Mouse (Mus musculus): ENCODE measurements around the gene Fkbp6.
"Not testable (repeated sequence)": the region's sequence is repeated elsewhere in the genome, so short reads cannot be mapped to it uniquely, and the experiment has no call there.

Fkbp6 gene

GRCm38 (mm10) chr5:135349862-135350261, at the start of gene Fkbp6:
Gene Fkbp6 (minus strand): TSS chr5:135350044.
- DNase-seq (ENCODE audit: low spot score): peak; percentile 92

- DNase-seq (ENCODE audit: low spot score): peak; percentile 55
These were observed 49.5 kb upstream of the Fkbp6 start for GRCm38 (mm10) chr5:135399382-135399781.

- DNase-seq (ENCODE audit: low spot score): no peak
These were observed 46.0 kb upstream of the Fkbp6 start for GRCm38 (mm10) chr5:135395826-135396225.

- DNase-seq (ENCODE audit: low spot score): peak; percentile 87
These were observed 44.4 kb upstream of the Fkbp6 start, which contains the start of gene Pom121 for GRCm38 (mm10) chr5:135394004-135394823. Gene Pom121 (minus strand): TSS chr5:135394546.

- no peak for DNase-seq (ENCODE audit: low spot score)
These were observed 33.9 kb upstream of the Fkbp6 start for GRCm38 (mm10) chr5:135383771-135384170.

- no peak for DNase-seq (ENCODE audit: low spot score)
These were observed 32.9 kb upstream of the Fkbp6 start for GRCm38 (mm10) chr5:135382746-135383145.

GRCm38 (mm10) chr5:135381356-135381925, 31.6 kb upstream of the Fkbp6 start:
- DNase-seq (ENCODE audit: low spot score): no peak

- no peak for DNase-seq (ENCODE audit: low spot score)
These were observed 30.8 kb upstream of the Fkbp6 start for GRCm38 (mm10) chr5:135380681-135381080.

GRCm38 (mm10) chr5:135376341-135376740, 26.5 kb upstream of the Fkbp6 start:
- no peak for DNase-seq (ENCODE audit: low spot score)

- DNase-seq (ENCODE audit: low spot score): no peak
These were observed 25.3 kb upstream of the Fkbp6 start for GRCm38 (mm10) chr5:135375167-135375566.

- no peak for DNase-seq (ENCODE audit: low spot score)
These were observed 23.8 kb upstream of the Fkbp6 start for GRCm38 (mm10) chr5:135373601-135374000.

GRCm38 (mm10) chr5:135371195-135371594, 21.4 kb upstream of the Fkbp6 start:
- no peak for DNase-seq (ENCODE audit: low spot score)

GRCm38 (mm10) chr5:135369787-135370654, 20.2 kb upstream of the Fkbp6 start, which contains the start of gene Nsun5:
Gene Nsun5 (plus strand): TSS chr5:135369953.
- peak; percentile 96 for DNase-seq (ENCODE audit: low spot score)

GRCm38 (mm10) chr5:135369196-135369595, 19.4 kb upstream of the Fkbp6 start:
- DNase-seq (ENCODE audit: low spot score): not testable (repeated sequence)

- DNase-seq (ENCODE audit: low spot score): no peak
These were observed 18.5 kb upstream of the Fkbp6 start for GRCm38 (mm10) chr5:135368312-135368711.

- DNase-seq (ENCODE audit: low spot score): no peak
These were observed 18.0 kb upstream of the Fkbp6 start for GRCm38 (mm10) chr5:135367841-135368240.

- no peak for DNase-seq (ENCODE audit: low spot score)
These were observed 13.7 kb upstream of the Fkbp6 start for GRCm38 (mm10) chr5:135363540-135363939.

- no peak for DNase-seq (ENCODE audit: low spot score)
These were observed 12.7 kb upstream of the Fkbp6 start for GRCm38 (mm10) chr5:135362572-135362971.

GRCm38 (mm10) chr5:135359772-135360171, 9.9 kb upstream of the Fkbp6 start:
- DNase-seq (ENCODE audit: low spot score): peak; percentile 81

GRCm38 (mm10) chr5:135357556-135357955, 7.7 kb upstream of the Fkbp6 start:
- peak; percentile 64 for DNase-seq (ENCODE audit: low spot score)

- DNase-seq (ENCODE audit: low spot score): no peak
These were observed 6.2 kb upstream of the Fkbp6 start for GRCm38 (mm10) chr5:135356090-135356489.

- peak; percentile 77 for DNase-seq (ENCODE audit: low spot score)
These were observed 3.7 kb upstream of the Fkbp6 start for GRCm38 (mm10) chr5:135353564-135353963.

Data from testis, postnatal 14 days (tissue).